Mouse (Mus musculus): ENCODE measurements around the gene Magoh. TPM values are rescaled to one million over a fixed set of nuclear protein-coding genes. Genes with fewer than 3 reads are reported as not detected.

Magoh gene
- total and polyA plus RNA-seq, 3 experiments = 207 to 276 TPM; not detected in 1

DNA sequence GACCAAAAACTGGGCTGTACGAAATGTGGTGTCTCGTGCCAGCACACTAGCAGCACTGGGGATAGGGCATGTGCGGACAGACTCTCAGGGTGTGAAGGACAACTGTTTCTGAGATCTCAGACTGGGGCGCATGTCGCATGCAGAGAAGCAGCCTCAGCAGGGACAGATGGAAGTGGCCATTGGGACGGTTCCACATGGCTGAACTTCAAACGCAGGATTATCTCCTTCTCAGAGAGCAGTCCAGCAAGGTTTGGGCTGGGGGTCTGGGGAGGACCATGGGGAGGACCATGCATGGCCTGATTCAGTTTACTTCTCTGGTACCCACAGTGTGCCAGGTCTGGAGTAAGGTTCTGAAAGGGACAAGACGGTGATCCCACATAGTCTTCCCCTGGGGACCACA is 35.9 kb upstream of the Magoh start:
- no peaks in the 10 kb centered on the region for H3K9me3 ChIP-seq (replicated peaks; ENCODE audit: insufficient read depth, low read length)
- no peaks in the 10 kb centered on the region for H3K4me1 ChIP-seq (ENCODE audit: control insufficient read depth in 1 of 2, insufficient read depth in 2 of 2, low read length in 2 of 2)
- H3K36me3 ChIP-seq (ENCODE audit: control insufficient read depth in 1 of 2, insufficient read depth in 2 of 2, low read length in 2 of 2) = peaks cover 0 to 1% of the 10 kb centered on the region in 2 experiments; a peak in 2 of 4 replicates
- TF ChIP-seq NRF1 (IDR thresholded peaks at IDR 0.05; ENCODE audit: insufficient read depth, low read depth, low read length, poor library complexity, severe bottlenecking) (no peak), SMC3 (IDR thresholded peaks at IDR 0.05; ENCODE audit: low read depth, low read length) (no peak), ZKSCAN1 (IDR thresholded peaks at IDR 0.05; ENCODE audit: low read depth, low read length) (no peak), ZMIZ1 (IDR thresholded peaks at IDR 0.05; ENCODE audit: low read depth, low read length) (no peak), TCF12 (IDR thresholded peaks at IDR 0.05; ENCODE audit: low read depth, low read length) (no peak), KAT2A (conservative IDR thresholded peaks at IDR 0.05; ENCODE audit: low read depth, low read length) (no peak), MYC (IDR thresholded peaks at IDR 0.05; ENCODE audit: low read depth, low read length) (no peak), JUND (IDR thresholded peaks at IDR 0.05; ENCODE audit: low read depth, low read length) (no peak), ZC3H11A (IDR thresholded peaks at IDR 0.05; ENCODE audit: low read depth, low read length) (no peak), BHLHE40 (IDR thresholded peaks at IDR 0.05; ENCODE audit: borderline replicate concordance, low read depth, low read length) (no peak), USF2 (IDR thresholded peaks at IDR 0.05; ENCODE audit: borderline replicate concordance in 1 of 2, insufficient read depth in 1 of 2, low read depth in 1 of 2, low read length in 2 of 2) (no peak), POLR2AphosphoS2 (IDR thresholded peaks at IDR 0.05; ENCODE audit: low read length) (no peak), USF1 (IDR thresholded peaks at IDR 0.05; ENCODE audit: low read depth, low read length) (no peak), E2F4 (IDR thresholded peaks at IDR 0.05; ENCODE audit: borderline replicate concordance, low read depth, low read length) (no peak), MEF2A (IDR thresholded peaks at IDR 0.05; ENCODE audit: extremely low read depth, insufficient replicate concordance, low read depth, low read length, poor library complexity, severe bottlenecking) (no peak), UBTF (IDR thresholded peaks at IDR 0.05; ENCODE audit: borderline replicate concordance, insufficient read depth, low read depth, low read length) (no peak), POLR2AphosphoS5 (IDR thresholded peaks at IDR 0.05; ENCODE audit: borderline replicate concordance, low read depth, low read length) (no peak), RCOR1 (IDR thresholded peaks at IDR 0.05; ENCODE audit: low read depth, low read length) (no peak)
- no peak for DNase-seq (ENCODE audit: low read depth, low spot score)
- H3K9ac ChIP-seq (ENCODE audit: control insufficient read depth, low read depth, low read length, poor library complexity, severe bottlenecking) = no peak overlapping the region
- H3K4me3 ChIP-seq (ENCODE audit: control insufficient read depth in 1 of 2, insufficient read depth in 1 of 2, low read depth in 2 of 2, low read length in 2 of 2) = no peak overlapping the region
- H3K27ac ChIP-seq (ENCODE audit: control insufficient read depth, low read depth, low read length) = no peak overlapping the region
- H3K79me2 ChIP-seq (ENCODE audit: control insufficient read depth, insufficient read depth, low read length, poor library complexity) = no peaks in the 10 kb centered on the region
- H3K27me3 ChIP-seq (ENCODE audit: control insufficient read depth in 1 of 2, insufficient read depth in 2 of 2, low read length in 2 of 2) = no peaks in the 10 kb centered on the region

DNA sequence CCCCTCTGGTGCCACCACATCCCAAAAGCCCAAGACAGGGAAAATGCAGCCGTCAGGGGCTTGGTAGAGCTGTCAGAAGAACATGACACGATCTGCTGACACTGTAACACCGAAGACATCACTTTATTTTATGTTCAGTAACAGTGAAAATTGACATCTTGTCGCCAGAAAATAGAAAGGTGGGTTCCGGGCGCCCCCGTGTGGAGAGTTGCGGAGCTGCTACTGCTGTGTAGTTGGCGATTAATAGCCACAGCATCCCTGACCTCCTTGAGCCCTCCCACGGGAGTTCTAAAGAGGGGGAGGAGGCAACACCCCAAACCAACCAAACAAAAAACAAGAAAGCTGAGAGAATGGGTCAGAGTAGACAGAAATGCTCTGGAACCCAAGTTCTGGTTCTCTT is 34.6 kb upstream of the Magoh start:
- DNase-seq (ENCODE audit: low read depth, low spot score) = peak; percentile 65
- H3K4me1 ChIP-seq (ENCODE audit: control insufficient read depth in 1 of 2, insufficient read depth in 2 of 2, low read length in 2 of 2) = no peaks in the 10 kb centered on the region
- peak; percentile 90 for TF ChIP-seq RAD21 (IDR thresholded peaks at IDR 0.05; ENCODE audit: low read depth, low read length)
- peak; percentile 83 for TF ChIP-seq ZC3H11A (IDR thresholded peaks at IDR 0.05; ENCODE audit: low read depth, low read length)
- peak; percentile 80 to 94 (median 91) for TF ChIP-seq CTCF (IDR thresholded peaks at IDR 0.05 in 2 of 3, conservative IDR thresholded peaks at IDR 0.05 in 1 of 3; ENCODE audit: control insufficient read depth in 1 of 3, insufficient read depth in 1 of 3, low read depth in 2 of 3, low read length in 3 of 3, poor library complexity in 1 of 3, severe bottlenecking in 1 of 3)
- peak; percentile 90 for TF ChIP-seq SMC3 (IDR thresholded peaks at IDR 0.05; ENCODE audit: low read depth, low read length)
- TF ChIP-seq POLR2AphosphoS2 (IDR thresholded peaks at IDR 0.05; ENCODE audit: low read length) = no peak
- H3K36me3 ChIP-seq (ENCODE audit: control insufficient read depth in 1 of 2, insufficient read depth in 2 of 2, low read length in 2 of 2) = no peaks in the 10 kb centered on the region; a peak in 2 of 4 replicates
- no peaks in the 10 kb centered on the region for H3K9me3 ChIP-seq (replicated peaks; ENCODE audit: insufficient read depth, low read length)
- no peaks in the 10 kb centered on the region for H3K27me3 ChIP-seq (ENCODE audit: control insufficient read depth in 1 of 2, insufficient read depth in 2 of 2, low read length in 2 of 2)
- H3K9ac ChIP-seq (ENCODE audit: control insufficient read depth, low read depth, low read length, poor library complexity, severe bottlenecking) = no peak overlapping the region
- H3K27ac ChIP-seq (ENCODE audit: control insufficient read depth, low read depth, low read length) = no peak overlapping the region
- no peaks in the 10 kb centered on the region for H3K79me2 ChIP-seq (ENCODE audit: control insufficient read depth, insufficient read depth, low read length, poor library complexity)
- H3K4me3 ChIP-seq (ENCODE audit: control insufficient read depth in 1 of 2, insufficient read depth in 1 of 2, low read depth in 2 of 2, low read length in 2 of 2) = no peak overlapping the region

Data from MEL (cell line).